Comparison of ENCODE assay signal across 8 mouse cellular contexts in the genomic region with DNA sequence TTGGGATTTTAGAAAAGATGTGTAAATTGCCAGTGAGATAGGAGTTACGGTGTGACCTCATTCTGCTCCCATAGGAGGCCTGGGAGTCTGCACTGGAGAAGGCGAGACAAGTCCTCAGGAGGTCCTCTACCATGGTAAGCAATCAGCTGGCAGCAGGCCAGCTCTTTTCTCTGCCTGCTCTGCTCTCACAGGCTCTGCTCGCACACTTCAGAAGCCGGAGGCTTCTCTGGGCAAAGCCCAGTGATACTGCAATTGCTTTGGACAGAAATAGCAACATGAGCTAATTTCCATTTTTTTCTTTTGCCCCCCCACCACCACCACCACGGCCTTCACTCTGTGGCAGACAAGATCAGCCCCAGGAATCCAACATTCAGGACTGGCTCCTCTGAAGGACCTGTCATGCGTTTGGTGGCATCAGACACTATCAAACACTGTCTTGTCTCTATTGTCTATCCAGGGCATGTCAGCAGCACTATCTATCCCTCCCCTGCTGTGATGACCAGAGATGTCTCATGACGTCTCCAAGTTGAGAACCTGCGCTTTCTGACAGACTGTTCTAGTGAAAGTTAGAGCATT.
DNase-seq lines count a peak whose midpoint lies in the region; ATAC-seq and TF ChIP-seq lines count a peak whose summit lies in the region.

No protein-coding gene starts in this region.

- H3K9ac ChIP-seq in stomach, embryonic 16.5 days (ENCODE audit: low read length): no peak overlapping the region

- H3K9me3 ChIP-seq in stomach, embryonic 16.5 days (replicated peaks; ENCODE audit: control insufficient read depth, low read length): no peaks in the 10 kb centered on the region

- no peak overlapping the region for H3K4me3 ChIP-seq in lung, adult 2 months (replicated peaks; ENCODE audit: extremely low read depth, low read depth, low read length)
- H3K4me3 ChIP-seq in stomach, embryonic 16.5 days (replicated peaks; ENCODE audit: low read length): no peak overlapping the region

- H3K4me2 ChIP-seq in stomach, embryonic 16.5 days (ENCODE audit: low read depth, low read length): no peak overlapping the region

- peak; percentile 3 for DNase-seq in ovary, adult 18-20 months (ENCODE audit: low spot score)
- DNase-seq in ovary, postnatal 14 days (ENCODE audit: low spot score): no peak
- DNase-seq in cerebellum, postnatal 4 days (ENCODE audit: low spot score in 2 of 2): peak; percentile 22 to 55
- peak; percentile 31 to 48 for DNase-seq in heart, postnatal 14 days
- DNase-seq in lung, adult 2 months: peak; percentile 37

- H3K36me3 ChIP-seq in stomach, embryonic 16.5 days (ENCODE audit: control insufficient read depth, insufficient read depth, low read length): no peaks in the 10 kb centered on the region

- no peaks in the 10 kb centered on the region for H3K27me3 ChIP-seq in stomach, embryonic 16.5 days (ENCODE audit: control insufficient read depth, insufficient read depth, low read length)

- intact Hi-C loops in heart, postnatal 14 days (cut with DNase I): no loop called here

- no peak for TF ChIP-seq CTCF in lung, adult 2 months (IDR thresholded peaks at IDR 0.05; ENCODE audit: insufficient read depth, low read length)

- 36% methylated on average over 8 of the region's 8 CpGs for WGBS in lung, adult 2 months
- WGBS in stomach, embryonic 16.5 days: 46% methylated on average over 8 of the region's 8 CpGs

- peaks cover 2% of the 10 kb centered on the region for H3K4me1 ChIP-seq in lung, adult 2 months (ENCODE audit: control insufficient read depth, insufficient read depth, low read length)
- H3K4me1 ChIP-seq in stomach, embryonic 16.5 days (ENCODE audit: control insufficient read depth, insufficient read depth, low read length): no peaks in the 10 kb centered on the region

- H3K27ac ChIP-seq in stomach, embryonic 16.5 days (ENCODE audit: low read length): no peak overlapping the region

- peak; percentile 86; the same call in 1 of the 2 replicates for ATAC-seq in stomach, embryonic 16.5 days (ENCODE audit: insufficient read depth, low FRiP score)
- ATAC-seq in granulocyte monocyte progenitor cell, adult 5-6 weeks (replicated peaks; ENCODE audit: poor library complexity, severe bottlenecking): no peak
- no peak for ATAC-seq in activated CD4-positive, CD25-positive, alpha-beta regulatory T cell, adult 4 months

- TF ChIP-seq POLR2A in lung, adult 2 months (IDR thresholded peaks at IDR 0.05; ENCODE audit: borderline replicate concordance, extremely low read depth, low read depth, low read length): no peak
